Comparison of ENCODE assay signal across 12 mouse cellular contexts in genomic region chr19:32952928-32953687, GRCm38 (mm10).
DNase-seq lines count a peak whose midpoint lies in the region; ATAC-seq and TF ChIP-seq lines count a peak whose summit lies in the region.
"Had no signal": no experiment of that assay in that cellular context is flagged by ENCODE, and none has a peak within 500 bp of the region (broad histone marks: within the 10 kb centered on the region; RNA-seq: fewer than 3 reads in every experiment).

No protein-coding gene starts in this region.

- 26% methylated on average over 11 of the region's 11 CpGs for WGBS in liver, embryonic 16.5 days (ENCODE audit: insufficient replicate concordance)
- 54% methylated on average over 11 of the region's 11 CpGs for WGBS in heart, postnatal 0 days
- WGBS in midbrain, postnatal 0 days: 83% methylated on average over 11 of the region's 11 CpGs

- no peaks in the 10 kb centered on the region for H3K9me3 ChIP-seq in liver, embryonic 16.5 days (replicated peaks; ENCODE audit: control insufficient read depth, low read length)
- no peaks in the 10 kb centered on the region for H3K9me3 ChIP-seq in heart, postnatal 0 days (replicated peaks; ENCODE audit: control insufficient read depth, low read length)
- H3K9me3 ChIP-seq in midbrain, postnatal 0 days (ENCODE audit: low read length): no peaks in the 10 kb centered on the region
- H3K9me3 ChIP-seq: embryonic facial prominence, embryonic 15.5 days; G1E; heart, embryonic 15.5 days; limb, embryonic 15.5 days had no signal

- H3K4me2 ChIP-seq in liver, embryonic 16.5 days (ENCODE audit: low read depth, low read length): no peak overlapping the region
- H3K4me2 ChIP-seq in heart, postnatal 0 days (ENCODE audit: low read depth, low read length): no peak overlapping the region
- no peak overlapping the region for H3K4me2 ChIP-seq in midbrain, postnatal 0 days (ENCODE audit: low read depth, low read length, poor library complexity, severe bottlenecking)
- H3K4me2 ChIP-seq: embryonic facial prominence, embryonic 15.5 days; heart, embryonic 15.5 days; limb, embryonic 15.5 days had no signal

- DNase-seq in liver: no peak
- DNase-seq in heart, postnatal 0 days (ENCODE audit: low spot score): no peak
- peak; percentile 67 to 81 for DNase-seq in thymus, postnatal 36 days
- DNase-seq in right cerebral cortex, adult 18-20 months: no peak
- no peak for DNase-seq in midbrain, postnatal 0 days (ENCODE audit: low spot score)
- DNase-seq in ovary, adult 18-20 months (ENCODE audit: low spot score): no peak

- H3K36me3 ChIP-seq in liver, embryonic 16.5 days (ENCODE audit: control insufficient read depth, insufficient read depth): no peaks in the 10 kb centered on the region
- H3K36me3 ChIP-seq in heart, postnatal 0 days (replicated peaks; ENCODE audit: control insufficient read depth, insufficient read depth, low read length): no peaks in the 10 kb centered on the region
- no peaks in the 10 kb centered on the region for H3K36me3 ChIP-seq in midbrain, postnatal 0 days (ENCODE audit: insufficient read depth, low read length)
- H3K36me3 ChIP-seq: embryonic facial prominence, embryonic 15.5 days; G1E; heart, embryonic 15.5 days; limb, embryonic 15.5 days had no signal

- ATAC-seq in liver, embryonic 16.5 days (ENCODE audit: low read depth): no peak
- peak; percentile 51 for ATAC-seq in heart, postnatal 0 days (ENCODE audit: insufficient read depth, low read depth)
- 0 out of 2 replicates have a peak, but pooled peaks have one; percentile 7 for ATAC-seq in monocyte, adult 5-6 weeks (replicated peaks; ENCODE audit: insufficient number of reproducible peaks, low FRiP score, low TSS enrichment, poor library complexity, severe bottlenecking)
- no peak for ATAC-seq in midbrain, postnatal 0 days (ENCODE audit: low FRiP score)

- no peak overlapping the region for H3K9ac ChIP-seq in liver, embryonic 16.5 days (ENCODE audit: low read depth, low read length)
- H3K9ac ChIP-seq in heart, postnatal 0 days (replicated peaks; ENCODE audit: low read depth, low read length): no peak overlapping the region
- no peak overlapping the region for H3K9ac ChIP-seq in midbrain, postnatal 0 days (replicated peaks; ENCODE audit: low read length, poor library complexity, severe bottlenecking)
- H3K9ac ChIP-seq: embryonic facial prominence, embryonic 15.5 days; heart, embryonic 15.5 days; limb, embryonic 15.5 days had no signal

- no peaks in the 10 kb centered on the region for H3K27me3 ChIP-seq in liver, embryonic 16.5 days (ENCODE audit: control insufficient read depth, insufficient read depth, low read depth, low read length)
- no peaks in the 10 kb centered on the region for H3K27me3 ChIP-seq in heart, postnatal 0 days (ENCODE audit: control insufficient read depth, insufficient read depth, low read length)
- no peaks in the 10 kb centered on the region for H3K27me3 ChIP-seq in midbrain, postnatal 0 days (ENCODE audit: insufficient read depth, low read length)
- H3K27me3 ChIP-seq: embryonic facial prominence, embryonic 15.5 days; heart, embryonic 15.5 days had no signal

- TF ChIP-seq EP300 in heart, postnatal 0 days (IDR thresholded peaks at IDR 0.05; ENCODE audit: low read depth): no peak

- 0 out of 2 replicates have a peak overlapping the region, but pooled peaks have one; percentile 15 for H3K27ac ChIP-seq in liver, embryonic 16.5 days (ENCODE audit: low read length)
- 0 out of 2 replicates have a peak overlapping the region, but pooled peaks have one; percentile 2 for H3K27ac ChIP-seq in heart, postnatal 0 days (ENCODE audit: low read depth)
- H3K27ac ChIP-seq in midbrain, postnatal 0 days (ENCODE audit: low read depth, low read length): no peak overlapping the region
- H3K27ac ChIP-seq: embryonic facial prominence, embryonic 15.5 days; heart, embryonic 15.5 days; limb, embryonic 15.5 days had no signal

- no peak for TF ChIP-seq CTCF in heart, postnatal 0 days (IDR thresholded peaks at IDR 0.05; ENCODE audit: low read depth)
- no peak for TF ChIP-seq CTCF in midbrain, postnatal 0 days (IDR thresholded peaks at IDR 0.05)

- H3K4me3 ChIP-seq in liver, embryonic 16.5 days (ENCODE audit: low read depth, low read length): no peak overlapping the region
- no peak overlapping the region for H3K4me3 ChIP-seq in heart, postnatal 0 days (ENCODE audit: low read depth, low read length)
- no peak overlapping the region for H3K4me3 ChIP-seq in midbrain, postnatal 0 days (ENCODE audit: low read depth, low read length)
- H3K4me3 ChIP-seq: embryonic facial prominence, embryonic 15.5 days; heart, embryonic 15.5 days; limb, embryonic 15.5 days had no signal

- no peaks in the 10 kb centered on the region; the same call in none of the 2 replicates for H3K4me1 ChIP-seq in liver, embryonic 16.5 days (ENCODE audit: control insufficient read depth, low read depth, low read length)
- H3K4me1 ChIP-seq in heart, postnatal 0 days (ENCODE audit: control insufficient read depth, insufficient read depth): no peaks in the 10 kb centered on the region
- H3K4me1 ChIP-seq in midbrain, postnatal 0 days (ENCODE audit: insufficient read depth, low read length): no peaks in the 10 kb centered on the region

Comparison
In these comparisons a context has a peak if more than half of its experiments do, and no peak if none do; other contexts are left out.
1. ATAC-seq: peak in heart, postnatal 0 days (single experiment) and monocyte, adult 5-6 weeks (single experiment); none in liver, embryonic 16.5 days (single experiment) and midbrain, postnatal 0 days (single experiment).
2. DNase-seq: peak in thymus, postnatal 36 days (2 of 2); none in liver (single experiment), heart, postnatal 0 days (single experiment), right cerebral cortex, adult 18-20 months (single experiment), midbrain, postnatal 0 days (single experiment) and ovary, adult 18-20 months (single experiment).